Mouse (Mus musculus): Measurements from ENCODE around the gene Fam228a. TPM values are rescaled to one million over a fixed set of nuclear protein-coding genes. Genes with fewer than 3 reads are reported as not detected.
"Not testable (repeated sequence)": the region's sequence is repeated elsewhere in the genome, so short reads cannot be mapped to it uniquely, and the experiment has no call there.

Gene Fam228a
- polyA plus RNA-seq, 1 experiment: not detected

- TF ChIP-seq POLR2A (IDR thresholded peaks at IDR 0.05; ENCODE audit: low read depth, low read length): no peak
- no peak for TF ChIP-seq CTCF (IDR thresholded peaks at IDR 0.05; ENCODE audit: borderline replicate concordance, insufficient read depth, low read length)
These were observed 31.3 kb downstream of the Fam228a start for GRCm38 (mm10) chr12:4706901-4707300.

GRCm38 (mm10) chr12:4706175-4706574, 32.1 kb downstream of the Fam228a start:
- Histone ChIP-seq H3K27ac (ENCODE audit: insufficient read depth, low read length) (no peak overlapping the region), H3K4me3 (ENCODE audit: insufficient read depth, low read length) (no peak overlapping the region), H3K4me1 (ENCODE audit: control insufficient read depth, insufficient read depth, low read length) (no peaks in the 10 kb centered on the region)
- TF ChIP-seq CTCF (IDR thresholded peaks at IDR 0.05; ENCODE audit: borderline replicate concordance, insufficient read depth, low read length): no peak
- no peak for TF ChIP-seq POLR2A (IDR thresholded peaks at IDR 0.05; ENCODE audit: low read depth, low read length)

More at GRCm38 (mm10) chr12:4706901-4707300, 31.3 kb downstream of the Fam228a start:
- no peak overlapping the region for H3K4me3 ChIP-seq (ENCODE audit: insufficient read depth, low read length)
- H3K27ac ChIP-seq (ENCODE audit: insufficient read depth, low read length): no peak overlapping the region
- no peaks in the 10 kb centered on the region for H3K4me1 ChIP-seq (ENCODE audit: control insufficient read depth, insufficient read depth, low read length)

- H3K4me3 ChIP-seq (ENCODE audit: insufficient read depth, low read length); H3K27ac ChIP-seq (ENCODE audit: insufficient read depth, low read length); H3K4me1 ChIP-seq (ENCODE audit: control insufficient read depth, insufficient read depth, low read length): not testable (repeated sequence)
These were observed 32.6 kb downstream of the Fam228a start for GRCm38 (mm10) chr12:4705626-4706025.

- Histone ChIP-seq H3K27ac (ENCODE audit: insufficient read depth, low read length) (no peak overlapping the region), H3K4me1 (ENCODE audit: control insufficient read depth, insufficient read depth, low read length) (no peaks in the 10 kb centered on the region), H3K4me3 (ENCODE audit: insufficient read depth, low read length) (no peak overlapping the region)
- no peak for TF ChIP-seq CTCF (IDR thresholded peaks at IDR 0.05; ENCODE audit: borderline replicate concordance, insufficient read depth, low read length)
- no peak for TF ChIP-seq POLR2A (IDR thresholded peaks at IDR 0.05; ENCODE audit: low read depth, low read length)
These were observed 43.7 kb downstream of the Fam228a start for GRCm38 (mm10) chr12:4694534-4694933.

- no peak for TF ChIP-seq POLR2A (IDR thresholded peaks at IDR 0.05; ENCODE audit: low read depth, low read length)
- no peak for TF ChIP-seq CTCF (IDR thresholded peaks at IDR 0.05; ENCODE audit: borderline replicate concordance, insufficient read depth, low read length)
These were observed 47.0 kb downstream of the Fam228a start for GRCm38 (mm10) chr12:4691193-4691592.

GRCm38 (mm10) chr12:4689341-4689740, 48.9 kb downstream of the Fam228a start:
- no peak overlapping the region for H3K4me3 ChIP-seq (ENCODE audit: insufficient read depth, low read length)

More at GRCm38 (mm10) chr12:4691193-4691592, 47.0 kb downstream of the Fam228a start:
- H3K4me1 ChIP-seq (ENCODE audit: control insufficient read depth, insufficient read depth, low read length): no peaks in the 10 kb centered on the region
- no peak overlapping the region for H3K27ac ChIP-seq (ENCODE audit: insufficient read depth, low read length)
- no peak overlapping the region for H3K4me3 ChIP-seq (ENCODE audit: insufficient read depth, low read length)

GRCm38 (mm10) chr12:4688386-4688785, 49.8 kb downstream of the Fam228a start:
- no peak overlapping the region for H3K4me3 ChIP-seq (ENCODE audit: insufficient read depth, low read length)
- TF ChIP-seq CTCF (IDR thresholded peaks at IDR 0.05; ENCODE audit: borderline replicate concordance, insufficient read depth, low read length) (no peak), POLR2A (IDR thresholded peaks at IDR 0.05; ENCODE audit: low read depth, low read length) (no peak)
- H3K27ac ChIP-seq (ENCODE audit: insufficient read depth, low read length): no peak overlapping the region
- H3K4me1 ChIP-seq (ENCODE audit: control insufficient read depth, insufficient read depth, low read length): no peaks in the 10 kb centered on the region

More at GRCm38 (mm10) chr12:4689341-4689740, 48.9 kb downstream of the Fam228a start:
- Histone ChIP-seq H3K4me1 (ENCODE audit: control insufficient read depth, insufficient read depth, low read length) (no peaks in the 10 kb centered on the region), H3K27ac (ENCODE audit: insufficient read depth, low read length) (no peak overlapping the region)
- TF ChIP-seq CTCF (IDR thresholded peaks at IDR 0.05; ENCODE audit: borderline replicate concordance, insufficient read depth, low read length) (no peak), POLR2A (IDR thresholded peaks at IDR 0.05; ENCODE audit: low read depth, low read length) (no peak)

- no peak overlapping the region for H3K27ac ChIP-seq (ENCODE audit: insufficient read depth, low read length)
- no peak overlapping the region for H3K4me3 ChIP-seq (ENCODE audit: insufficient read depth, low read length)
- H3K4me1 ChIP-seq (ENCODE audit: control insufficient read depth, insufficient read depth, low read length): no peaks in the 10 kb centered on the region
- TF ChIP-seq CTCF (IDR thresholded peaks at IDR 0.05; ENCODE audit: borderline replicate concordance, insufficient read depth, low read length): no peak
- TF ChIP-seq POLR2A (IDR thresholded peaks at IDR 0.05; ENCODE audit: low read depth, low read length): no peak
These were observed 52.8 kb downstream of the Fam228a start for GRCm38 (mm10) chr12:4685441-4685840.

GRCm38 (mm10) chr12:4679971-4680370, 58.3 kb downstream of the Fam228a start:
- Histone ChIP-seq H3K27ac (ENCODE audit: insufficient read depth, low read length) (no peak overlapping the region), H3K4me1 (ENCODE audit: control insufficient read depth, insufficient read depth, low read length) (no peaks in the 10 kb centered on the region), H3K4me3 (ENCODE audit: insufficient read depth, low read length) (no peak overlapping the region)
- TF ChIP-seq CTCF (IDR thresholded peaks at IDR 0.05; ENCODE audit: borderline replicate concordance, insufficient read depth, low read length) (no peak), POLR2A (IDR thresholded peaks at IDR 0.05; ENCODE audit: low read depth, low read length) (no peak)

- no peaks in the 10 kb centered on the region for H3K4me1 ChIP-seq (ENCODE audit: control insufficient read depth, insufficient read depth, low read length)
- no peak overlapping the region for H3K4me3 ChIP-seq (ENCODE audit: insufficient read depth, low read length)
- TF ChIP-seq POLR2A (IDR thresholded peaks at IDR 0.05; ENCODE audit: low read depth, low read length): no peak
- no peak for TF ChIP-seq CTCF (IDR thresholded peaks at IDR 0.05; ENCODE audit: borderline replicate concordance, insufficient read depth, low read length)
- H3K27ac ChIP-seq (ENCODE audit: insufficient read depth, low read length): no peak overlapping the region
These were observed 61.9 kb downstream of the Fam228a start for GRCm38 (mm10) chr12:4676336-4676735.

GRCm38 (mm10) chr12:4665675-4666037, 72.6 kb downstream of the Fam228a start:
- Histone ChIP-seq H3K27ac (ENCODE audit: insufficient read depth, low read length) (no peak overlapping the region), H3K4me1 (ENCODE audit: control insufficient read depth, insufficient read depth, low read length) (no peaks in the 10 kb centered on the region), H3K4me3 (ENCODE audit: insufficient read depth, low read length) (no peak overlapping the region)
- no peak for TF ChIP-seq CTCF (IDR thresholded peaks at IDR 0.05; ENCODE audit: borderline replicate concordance, insufficient read depth, low read length)

Measured in embryonic fibroblast, embryonic 13.5 days (primary cell).